Mouse (Mus musculus): ENCODE measurements around the gene Tent4b.

DNA sequence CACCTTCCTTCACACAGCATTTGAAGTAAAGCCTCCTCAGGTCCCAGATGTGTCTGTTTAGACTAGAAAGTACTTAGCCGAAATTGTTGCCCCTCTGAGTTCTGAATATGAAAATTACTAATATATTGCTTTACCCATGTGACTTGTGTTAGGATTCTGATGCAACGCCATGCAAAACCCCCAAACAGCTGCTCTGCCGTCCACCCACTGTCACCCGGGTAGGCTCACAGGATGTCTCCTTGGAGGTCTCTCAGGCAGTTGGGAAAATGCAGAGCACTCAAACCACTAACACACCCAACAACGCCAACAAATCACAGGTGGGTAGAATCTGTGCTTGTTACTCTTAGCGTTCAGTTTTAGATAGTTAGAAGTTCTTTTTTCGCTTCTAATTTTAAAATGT lies 55.9 kb downstream of the Tent4b start:
- TF ChIP-seq EP300 (optimal IDR thresholded peaks at IDR 0.05) (no peak), CTCF (IDR thresholded peaks at IDR 0.05; ENCODE audit: low read depth) (no peak)

Measured in stomach, postnatal 0 days (tissue).